Mouse (Mus musculus): ENCODE results near the gene H2-Q7.
"Not testable (repeated sequence)": the region's sequence is repeated elsewhere in the genome, so short reads cannot be mapped to it uniquely, and the experiment has no call there.

Gene H2-Q7

GRCm38 (mm10) chr17:35438885-35439284 is at the start of gene H2-Q7:
Gene H2-Q7 (plus strand): TSS chr17:35439155.
- DNase-seq (ENCODE audit: low spot score in 2 of 2) = peak; percentile 58 to 85

GRCm38 (mm10) chr17:35389796-35390195 is 49.2 kb upstream of the H2-Q7 start:
- peak in 1 of 2 experiments; percentile 73 for DNase-seq (ENCODE audit: low spot score in 2 of 2)

- not testable (repeated sequence) for DNase-seq (ENCODE audit: low spot score in 2 of 2)
Measured at GRCm38 (mm10) chr17:35392671-35393070, 46.3 kb upstream of the H2-Q7 start.

DNA sequence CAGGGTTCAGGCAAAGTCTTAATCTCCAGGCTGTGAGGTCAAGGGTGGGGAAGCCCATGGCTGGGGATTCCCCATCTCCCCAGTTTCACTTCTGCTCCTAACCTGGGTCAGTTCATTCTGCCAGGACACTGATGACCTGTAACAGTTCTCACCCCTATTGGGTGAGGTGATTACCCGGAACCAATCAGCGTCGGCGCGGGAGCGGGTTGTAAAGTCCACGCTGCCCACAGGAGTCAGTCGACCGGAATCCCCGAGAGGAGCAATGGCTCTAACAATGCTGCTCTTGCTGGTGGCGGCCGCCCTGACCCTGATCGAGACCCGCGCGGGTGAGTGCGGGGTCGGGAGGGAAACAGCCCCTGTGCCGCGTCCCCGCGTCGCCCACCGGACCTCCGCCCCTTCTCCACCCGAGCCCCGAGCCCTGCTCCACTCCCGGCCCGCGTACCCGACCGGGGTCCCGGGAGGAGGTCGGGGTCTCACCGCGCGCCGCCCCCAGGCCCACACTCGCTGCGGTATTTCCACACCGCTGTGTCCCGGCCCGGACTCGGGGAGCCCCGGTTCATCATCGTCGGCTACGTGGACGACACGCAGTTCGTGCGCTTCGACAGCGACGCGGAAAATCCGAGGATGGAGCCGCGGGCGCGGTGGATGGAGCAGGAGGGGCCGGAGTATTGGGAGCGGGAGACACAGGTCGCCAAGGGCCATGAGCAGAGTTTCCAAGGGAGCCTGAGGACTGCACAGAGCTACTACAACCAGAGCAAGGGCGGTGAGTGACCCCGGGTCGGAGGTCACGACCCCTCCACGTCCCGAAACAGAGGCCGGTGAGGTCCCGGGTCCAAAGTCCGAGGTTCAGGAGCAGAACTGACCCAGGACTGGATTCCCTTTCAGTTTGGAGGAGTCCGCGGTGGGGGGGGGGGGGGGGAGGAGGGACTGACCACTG is 44.8 kb upstream of the H2-Q7 start:
- not testable (repeated sequence) for DNase-seq (ENCODE audit: low spot score in 2 of 2)

DNA sequence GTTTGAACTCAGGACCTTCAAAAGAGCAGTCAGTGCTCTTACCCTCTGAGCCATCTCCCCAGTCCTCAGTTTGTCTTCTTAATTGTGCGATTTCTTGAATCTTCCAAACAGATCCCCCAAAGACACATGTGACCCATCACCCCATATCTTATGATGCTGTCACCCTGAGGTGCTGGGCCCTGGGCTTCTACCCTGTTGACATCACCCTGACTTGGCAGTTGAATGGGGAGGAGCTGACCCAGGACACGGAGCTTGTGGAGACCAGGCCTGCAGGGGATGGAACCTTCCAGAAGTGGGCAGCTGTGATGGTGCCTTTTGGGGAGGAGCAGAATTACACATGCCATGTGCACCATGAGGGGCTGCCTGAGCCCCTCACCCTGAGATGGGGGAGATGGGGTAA is 42.0 kb upstream of the H2-Q7 start:
- not testable (repeated sequence) for DNase-seq (ENCODE audit: low spot score in 2 of 2)

DNA sequence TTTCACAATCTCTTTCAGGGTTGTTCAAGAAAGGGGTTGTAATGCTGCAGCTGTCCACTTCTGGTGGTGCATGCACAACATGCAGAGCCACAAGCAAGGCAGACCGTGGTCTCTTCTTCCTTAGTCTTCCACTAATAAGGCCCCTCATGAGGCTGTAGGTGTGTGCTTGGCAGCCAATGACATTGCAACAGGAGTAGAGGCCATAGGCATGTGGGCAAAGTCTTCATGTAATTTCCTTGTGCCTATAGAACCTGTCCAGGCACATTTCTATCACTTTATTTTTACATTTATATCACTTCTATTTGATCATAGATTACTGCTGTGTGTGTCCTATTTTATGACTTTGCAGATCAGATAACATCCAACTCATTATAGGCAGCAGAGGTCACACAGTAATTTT is 25.9 kb upstream of the H2-Q7 start:
- DNase-seq (ENCODE audit: low spot score in 2 of 2) = not testable (repeated sequence)

GRCm38 (mm10) chr17:35415273-35416129 is 23.5 kb upstream of the H2-Q7 start:
- not testable (repeated sequence) for DNase-seq (ENCODE audit: low spot score in 2 of 2)

GRCm38 (mm10) chr17:35418772-35419171 is 20.2 kb upstream of the H2-Q7 start:
- peak in 1 of 2 experiments; percentile 8 for DNase-seq (ENCODE audit: low spot score in 2 of 2)

DNA sequence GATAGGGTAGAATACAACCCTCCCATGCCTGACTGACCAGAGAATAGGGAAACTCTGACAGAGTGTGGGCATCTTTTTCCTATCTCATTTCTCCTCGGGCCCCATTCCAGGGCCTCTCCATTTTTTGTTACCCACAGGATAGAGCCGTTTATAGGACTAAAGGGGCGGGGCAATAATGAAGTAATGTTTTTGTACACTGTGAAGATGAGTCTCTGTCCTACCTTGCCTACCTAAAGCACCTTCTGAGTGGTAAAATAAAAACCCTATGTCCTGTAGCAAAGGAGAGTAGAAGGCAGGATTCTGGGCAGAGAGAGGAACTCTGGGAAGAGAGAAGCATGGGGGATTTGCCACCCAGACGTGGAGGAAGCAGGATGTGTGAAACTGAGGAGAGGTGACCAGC is 19.4 kb upstream of the H2-Q7 start:
- peak in 1 of 2 experiments; percentile 3 for DNase-seq (ENCODE audit: low spot score in 2 of 2)

GRCm38 (mm10) chr17:35420206-35420810 is 18.6 kb upstream of the H2-Q7 start:
- peak; percentile 39 to 61 for DNase-seq (ENCODE audit: low spot score in 2 of 2)

DNA sequence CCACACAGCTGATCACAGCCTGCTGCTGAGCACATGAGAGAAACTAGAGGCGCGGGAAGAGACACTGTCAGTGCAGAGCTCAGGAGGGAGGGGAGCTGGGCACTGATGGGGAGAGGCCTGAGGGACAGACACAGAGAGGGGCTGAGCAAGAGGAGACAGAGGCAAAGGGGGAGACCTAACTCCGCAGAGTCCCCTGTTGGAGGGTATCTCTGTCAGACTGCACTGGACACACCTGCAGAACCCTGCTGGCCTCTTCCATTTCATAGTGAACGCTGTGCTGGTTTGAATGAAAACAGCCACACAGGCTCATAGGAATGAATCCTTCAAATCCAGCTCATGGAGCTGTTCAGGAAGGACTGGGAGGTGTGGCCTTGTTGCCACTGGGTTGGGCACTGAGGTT is 17.6 kb upstream of the H2-Q7 start:
- peak in 1 of 2 experiments; percentile 8 for DNase-seq (ENCODE audit: low spot score in 2 of 2)

- DNase-seq (ENCODE audit: low spot score in 2 of 2) = peak in 1 of 2 experiments; percentile 5
Measured at GRCm38 (mm10) chr17:35422360-35422759, 16.6 kb upstream of the H2-Q7 start.

- peak in 1 of 2 experiments; percentile 8 for DNase-seq (ENCODE audit: low spot score in 2 of 2)
Measured at GRCm38 (mm10) chr17:35423131-35423810, 15.7 kb upstream of the H2-Q7 start.

DNA sequence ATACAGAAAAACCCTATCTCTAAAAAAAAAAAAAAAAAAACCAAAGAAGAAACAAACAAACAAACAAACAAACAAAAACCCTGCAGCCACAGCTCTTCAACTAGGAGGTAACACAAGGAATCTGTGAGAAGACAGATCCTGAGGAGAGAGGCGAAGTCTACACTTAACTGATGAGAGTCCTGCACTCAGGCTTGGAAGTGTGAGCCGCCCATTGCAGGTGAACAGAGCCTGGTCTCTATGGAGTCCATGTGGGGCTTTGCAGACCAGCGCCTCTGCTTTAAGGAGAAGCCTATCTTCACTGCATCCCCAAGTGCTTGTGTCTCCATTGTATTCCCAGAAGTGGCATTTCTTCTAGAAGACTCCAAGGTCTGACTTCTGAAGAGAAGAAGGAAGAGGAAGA is 14.8 kb upstream of the H2-Q7 start:
- DNase-seq (ENCODE audit: low spot score in 2 of 2) = peak in 1 of 2 experiments; percentile 11

GRCm38 (mm10) chr17:35424624-35425416 is 14.1 kb upstream of the H2-Q7 start, which contains the start of gene H2-Q6:
Gene H2-Q6 (plus strand): TSS chr17:35424850.
- DNase-seq (ENCODE audit: low spot score in 2 of 2) = peak in 1 of 2 experiments; percentile 57

DNA sequence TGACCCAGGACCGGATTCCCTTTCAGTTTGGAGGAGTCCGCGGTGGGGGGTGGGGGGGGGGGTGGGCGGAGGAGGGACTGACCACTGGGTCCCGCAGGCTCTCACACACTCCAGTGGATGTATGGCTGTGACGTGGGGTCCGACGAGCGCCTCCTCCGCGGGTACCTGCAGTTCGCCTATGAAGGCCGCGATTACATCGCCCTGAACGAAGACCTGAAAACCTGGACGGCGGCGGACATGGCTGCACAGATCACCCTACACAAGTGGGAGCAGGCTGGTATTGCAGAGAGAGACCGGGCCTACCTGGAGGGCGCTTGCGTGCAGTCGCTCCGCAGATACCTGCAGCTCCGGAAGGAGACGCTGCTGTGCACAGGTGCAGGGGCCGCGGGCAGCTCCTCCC is 13.5 kb upstream of the H2-Q7 start:
- peak in 1 of 2 experiments; percentile 33 for DNase-seq (ENCODE audit: low spot score in 2 of 2)

GRCm38 (mm10) chr17:35428883-35429282 is 10.1 kb upstream of the H2-Q7 start:
- DNase-seq (ENCODE audit: low spot score in 2 of 2) = not testable (repeated sequence)

- DNase-seq (ENCODE audit: low spot score in 2 of 2) = peak in 1 of 2 experiments; percentile 12
Measured at GRCm38 (mm10) chr17:35430671-35431070, 8.3 kb upstream of the H2-Q7 start.

DNA sequence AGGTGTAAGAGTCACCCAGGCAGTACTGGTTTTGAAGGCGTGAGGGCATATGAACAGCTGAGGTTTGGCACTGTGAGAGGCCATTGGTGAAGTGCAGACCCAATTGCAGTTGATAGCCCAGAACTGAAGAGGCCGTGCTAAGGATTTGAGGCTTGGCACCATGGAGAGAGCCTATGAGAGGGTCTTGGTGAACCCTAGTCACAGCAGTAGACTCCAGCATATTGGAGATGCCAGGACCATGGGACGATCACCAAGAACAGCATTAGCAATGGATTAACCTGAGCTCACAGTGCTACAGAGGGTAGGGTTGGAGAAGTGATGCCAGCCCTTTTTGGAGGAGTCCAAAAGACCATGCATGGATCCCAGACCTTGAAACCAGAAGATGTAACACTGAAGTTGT is 6.8 kb upstream of the H2-Q7 start:
- not testable (repeated sequence) for DNase-seq (ENCODE audit: low spot score in 2 of 2)

DNA sequence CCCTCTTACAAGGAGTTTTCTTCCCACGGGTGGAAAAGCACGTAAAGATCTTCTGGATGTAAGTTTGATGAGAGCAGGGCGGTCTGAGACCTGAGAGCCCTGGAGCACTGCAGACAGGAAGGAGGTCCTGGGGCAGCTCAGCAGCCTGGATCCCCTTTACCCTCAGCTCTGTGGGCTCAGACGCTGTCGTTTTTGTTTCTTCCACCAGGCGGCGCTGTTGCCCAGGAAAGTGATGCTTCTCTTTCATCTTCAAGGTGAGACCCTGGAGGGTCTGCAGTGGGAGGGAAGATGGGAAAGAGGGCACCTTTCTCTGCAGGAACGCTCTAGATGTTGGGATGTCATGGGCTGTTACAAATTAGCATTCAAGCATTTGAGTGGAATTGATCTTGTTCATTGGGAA is 4.1 kb upstream of the H2-Q7 start:
- DNase-seq (ENCODE audit: low spot score in 2 of 2) = peak in 1 of 2 experiments; percentile 59

All from spleen, postnatal 10 days (tissue).